Mouse (Mus musculus): ENCODE data around the gene Pam16. TPM values are rescaled to one million over a fixed set of nuclear protein-coding genes. Genes with fewer than 3 reads are reported as not detected.
A peak's percentile ranks its signal among the peaks of the same experiment; 100 is the strongest.
"Not testable (repeated sequence)": the region's sequence is repeated elsewhere in the genome, so short reads cannot be mapped to it uniquely, and the experiment has no call there.

Pam16 gene
- total RNA-seq, 2 experiments from 2014 or later = 77.1 TPM

GRCm38 (mm10) chr16:4594814-4595526 is 29.8 kb downstream of the Pam16 start:
- peak; percentile 37 to 57 for DNase-seq (ENCODE audit: low spot score in 2 of 2)

- peak; percentile 55 to 76 for DNase-seq (ENCODE audit: low spot score in 2 of 2)
Measured at GRCm38 (mm10) chr16:4593971-4594813, 30.6 kb downstream of the Pam16 start, which contains the start of gene Glis2. Gene Glis2 (plus strand): TSS chr16:4594713.

- DNase-seq (ENCODE audit: low spot score in 2 of 2) = peak in 1 of 2 experiments; percentile 71
Measured at GRCm38 (mm10) chr16:4592909-4593875, 31.6 kb downstream of the Pam16 start.

- DNase-seq (ENCODE audit: low spot score in 2 of 2) = no peak
Measured at GRCm38 (mm10) chr16:4590236-4590635, 34.6 kb downstream of the Pam16 start.

- DNase-seq (ENCODE audit: low spot score in 2 of 2) = peak in 1 of 2 experiments; percentile 33
Measured at GRCm38 (mm10) chr16:4587516-4588210, 37.1 kb downstream of the Pam16 start.

- peak; percentile 96 to 99 for DNase-seq (ENCODE audit: low spot score in 2 of 2)
Measured at GRCm38 (mm10) chr16:4586531-4587123, 38.2 kb downstream of the Pam16 start.

- DNase-seq (ENCODE audit: low spot score in 2 of 2) = no peak
Measured at GRCm38 (mm10) chr16:4585642-4586530, 38.9 kb downstream of the Pam16 start.

- no peak for DNase-seq (ENCODE audit: low spot score in 2 of 2)
Measured at GRCm38 (mm10) chr16:4584438-4584837, 40.4 kb downstream of the Pam16 start.

- DNase-seq (ENCODE audit: low spot score in 2 of 2) = no peak
Measured at GRCm38 (mm10) chr16:4583807-4584206, 41.0 kb downstream of the Pam16 start.

- not testable (repeated sequence) for DNase-seq (ENCODE audit: low spot score in 2 of 2)
Measured at GRCm38 (mm10) chr16:4581179-4581578, 43.6 kb downstream of the Pam16 start.

GRCm38 (mm10) chr16:4578630-4579029 is 46.2 kb downstream of the Pam16 start:
- no peak for DNase-seq (ENCODE audit: low spot score in 2 of 2)

GRCm38 (mm10) chr16:4576873-4577272 is 47.9 kb downstream of the Pam16 start:
- no peak for DNase-seq (ENCODE audit: low spot score in 2 of 2)

GRCm38 (mm10) chr16:4576038-4576437 is 48.8 kb downstream of the Pam16 start:
- DNase-seq (ENCODE audit: low spot score in 2 of 2) = no peak

GRCm38 (mm10) chr16:4570737-4571136 is 54.1 kb downstream of the Pam16 start:
- no peak for DNase-seq (ENCODE audit: low spot score in 2 of 2)

GRCm38 (mm10) chr16:4567912-4568311 is 56.9 kb downstream of the Pam16 start:
- peak; percentile 70 to 88 for DNase-seq (ENCODE audit: low spot score in 2 of 2)
